Comparison of ENCODE assay signal across 15 mouse cellular contexts in the genomic region with DNA sequence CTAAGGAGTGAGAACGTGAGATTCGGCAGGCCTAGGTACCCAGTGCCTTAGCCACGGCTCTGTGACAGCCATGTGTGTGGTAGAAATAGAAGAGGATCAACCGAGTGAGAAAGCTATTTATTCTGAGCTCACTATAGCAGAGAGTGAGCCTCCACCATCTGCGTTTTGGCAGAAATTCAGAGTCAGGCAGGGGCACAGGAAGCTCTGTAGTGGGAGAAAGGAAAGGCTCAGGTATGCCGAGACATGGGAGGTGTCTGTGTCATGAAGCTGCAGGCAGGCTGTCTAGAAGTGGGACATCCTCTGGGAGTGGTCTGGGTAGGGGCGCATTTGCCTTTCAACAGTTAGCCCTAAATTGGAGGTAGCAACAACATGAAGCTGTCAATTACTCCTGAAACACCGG. TPM values are rescaled to one million over a fixed set of nuclear protein-coding genes. Genes with fewer than 3 reads are reported as not detected.
A peak's percentile ranks its signal among the peaks of the same experiment; 100 is the strongest.
DNase-seq lines count a peak whose midpoint lies in the region; ATAC-seq and TF ChIP-seq lines count a peak whose summit lies in the region.
"Had no signal": no experiment of that assay in that cellular context is flagged by ENCODE, and none has a peak within 500 bp of the region (broad histone marks: within the 10 kb centered on the region; RNA-seq: fewer than 3 reads in every experiment).

No protein-coding gene starts in this region.

- TF ChIP-seq CTCF in forebrain, postnatal 0 days (IDR thresholded peaks at IDR 0.05; ENCODE audit: low read depth), result no peak
- TF ChIP-seq CTCF in thymus, adult 2 months (IDR thresholded peaks at IDR 0.05; ENCODE audit: borderline replicate concordance, control insufficient read depth, extremely low read depth, insufficient read depth, low read length, poor library complexity), result no peak

- DNase-seq in heart, adult 18-20 months, result no peak
- DNase-seq in right cerebral cortex, adult 18-20 months, result peak; percentile 74
- no peak for DNase-seq in right cerebral cortex, postnatal 4 days
- peak; percentile 51 for DNase-seq in forebrain, postnatal 0 days
- no peak for DNase-seq in c-Kit-positive CD71-positive TER-119-positive erythroid progenitor cells, embryonic 14.5 days (ENCODE audit: low spot score)
- DNase-seq in thymus, adult 2 months, result no peak
- DNase-seq in adrenal gland, adult 18-20 months (ENCODE audit: low spot score in 2 of 2), result no peak
- DNase-seq: liver, embryonic 13.5 days had no signal

- H3K4me2 ChIP-seq in heart, embryonic 14.5 days (ENCODE audit: low read length), result peak overlapping the region; percentile 7; the same call in 1 of the 2 replicates
- H3K4me2 ChIP-seq in forebrain, postnatal 0 days (ENCODE audit: low read depth), result no peak overlapping the region
- H3K4me2 ChIP-seq: intestine, embryonic 15.5 days; liver, embryonic 13.5 days had no signal

- H3K9ac ChIP-seq in heart, embryonic 14.5 days (ENCODE audit: low read length), result no peak overlapping the region
- H3K9ac ChIP-seq in forebrain, postnatal 0 days, result no peak overlapping the region
- H3K9ac ChIP-seq: intestine, embryonic 15.5 days; liver, embryonic 13.5 days had no signal

- 38% methylated on average over 8 of the region's 8 CpGs for whole genome bisulfite sequencing in heart, embryonic 14.5 days
- WGBS in forebrain, postnatal 0 days, result 40% methylated on average over 8 of the region's 8 CpGs
- 47% methylated on average over 8 of the region's 8 CpGs for WGBS in thymus, adult 2 months

- ATAC-seq in heart, embryonic 14.5 days (ENCODE audit: insufficient number of reproducible peaks, insufficient read depth, low FRiP score, low read depth), result 0 out of 2 replicates have a peak, but pooled peaks have one; percentile 26
- ATAC-seq in forebrain, postnatal 0 days, result peak; percentile 65
- ATAC-seq: CD4-positive, CD25-positive, alpha-beta regulatory T cell, adult 4 months; intestine, embryonic 15.5 days had no signal

- peak overlapping the region in 1 of 2 experiments; percentile 17; a peak in 2 of 4 replicates for H3K27ac ChIP-seq in heart, embryonic 14.5 days (replicated peaks in 1 of 2; ENCODE audit: control insufficient read depth in 1 of 2, insufficient read depth in 1 of 2, low read depth in 2 of 2, low read length in 2 of 2)
- H3K27ac ChIP-seq in forebrain, postnatal 0 days (ENCODE audit: low read depth, low read length), result peak overlapping the region; percentile 66
- H3K27ac ChIP-seq in thymus, adult 2 months (ENCODE audit: control insufficient read depth, insufficient read depth, low read length), result no peak overlapping the region
- H3K27ac ChIP-seq: intestine, embryonic 15.5 days; liver, embryonic 13.5 days had no signal

- H3K27me3 ChIP-seq in heart, embryonic 14.5 days (ENCODE audit: control insufficient read depth, insufficient read depth, low read length), result no peaks in the 10 kb centered on the region
- H3K27me3 ChIP-seq in forebrain, postnatal 0 days (ENCODE audit: insufficient read depth, low read length), result no peaks in the 10 kb centered on the region
- no peaks in the 10 kb centered on the region for H3K27me3 ChIP-seq in thymus, adult 2 months (ENCODE audit: control insufficient read depth, insufficient read depth, low read length)
- H3K27me3 ChIP-seq: intestine, embryonic 15.5 days; liver, embryonic 13.5 days had no signal

- peaks cover 3 to 13% of the 10 kb centered on the region in 2 experiments; a peak in 3 of 4 replicates for H3K4me1 ChIP-seq in heart, embryonic 14.5 days (ENCODE audit: control insufficient read depth in 2 of 2, insufficient read depth in 2 of 2, low read length in 2 of 2)
- peaks cover 14% of the 10 kb centered on the region for H3K4me1 ChIP-seq in forebrain, postnatal 0 days (ENCODE audit: insufficient read depth)
- peaks cover 3% of the 10 kb centered on the region for H3K4me1 ChIP-seq in thymus, adult 2 months (replicated peaks; ENCODE audit: control insufficient read depth, insufficient read depth, low read length)
- H3K4me1 ChIP-seq: intestine, embryonic 15.5 days; liver, embryonic 13.5 days had no signal

- no peak for TF ChIP-seq POLR2A in thymus, adult 2 months (IDR thresholded peaks at IDR 0.05; ENCODE audit: control insufficient read depth, extremely low read depth, insufficient read depth, low read length, poor library complexity)

- H3K4me3 ChIP-seq in heart, embryonic 14.5 days (ENCODE audit: control insufficient read depth in 1 of 2, insufficient read depth in 1 of 2, low read depth in 1 of 2, low read length in 2 of 2), result no peak overlapping the region
- H3K4me3 ChIP-seq in forebrain, postnatal 0 days (ENCODE audit: low read depth, low read length), result no peak overlapping the region
- no peak overlapping the region for H3K4me3 ChIP-seq in thymus, adult 2 months (ENCODE audit: control insufficient read depth, insufficient read depth, low read length)
- H3K4me3 ChIP-seq: erythroblast, embryonic 14.5 days; intestine, embryonic 15.5 days; liver, embryonic 13.5 days had no signal

- no peaks in the 10 kb centered on the region for H3K9me3 ChIP-seq in heart, embryonic 14.5 days (ENCODE audit: control insufficient read depth, low read length)
- H3K9me3 ChIP-seq in forebrain, postnatal 0 days (ENCODE audit: low read length), result no peaks in the 10 kb centered on the region
- H3K9me3 ChIP-seq: intestine, embryonic 15.5 days; liver, embryonic 13.5 days had no signal

- H3K36me3 ChIP-seq in heart, embryonic 14.5 days (ENCODE audit: control insufficient read depth, insufficient read depth, low read length), result no peaks in the 10 kb centered on the region
- H3K36me3 ChIP-seq in forebrain, postnatal 0 days (ENCODE audit: insufficient read depth), result no peaks in the 10 kb centered on the region
- no peaks in the 10 kb centered on the region for H3K36me3 ChIP-seq in thymus, adult 2 months (ENCODE audit: control insufficient read depth, insufficient read depth, low read length)
- H3K36me3 ChIP-seq: intestine, embryonic 15.5 days; liver, embryonic 13.5 days had no signal

RNA-seq across cellular contexts. Expression of gene Gm21954, which starts 31.7 kb away (rescaled TPM):
- not detected in 2 replicates for polyA plus RNA-seq in heart, embryonic 14.5 days (2014; fragmentation: Nextera tagmentation; extraction: Ambion mirVana)
- not detected for total RNA-seq in heart, adult 18-20 months (2021)
- total RNA-seq in forebrain, postnatal 0 days (2014; rRNA removed), result not detected in 2 replicates
- not detected in 2 replicates for polyA plus RNA-seq in forebrain, postnatal 0 days (2015; fragmentation: Nextera tagmentation; extraction: Ambion mirVana)
- polyA plus RNA-seq in thymus, adult 2 months (2012; rRNA removed), result not detected in 2 replicates
- total RNA-seq in adrenal gland, adult 18-20 months (2021), result not detected
- total RNA-seq: gastrocnemius, postnatal 4 days had no signal
- polyA plus RNA-seq: CD4-positive, CD25-positive, alpha-beta regulatory T cell, adult 4 months; erythroblast, embryonic 14.5 days; intestine, embryonic 15.5 days; large intestine, adult 2 months; liver, embryonic 13.5 days; stomach, embryonic 16.5 days had no signal

Comparison
In these comparisons a context has a peak if more than half of its experiments do, and no peak if none do; other contexts are left out.
1. DNase-seq: peak in right cerebral cortex, adult 18-20 months (single experiment) and forebrain, postnatal 0 days (single experiment); none in heart, adult 18-20 months (0 of 2), right cerebral cortex, postnatal 4 days (single experiment), c-Kit-positive CD71-positive TER-119-positive erythroid progenitor cells, embryonic 14.5 days (single experiment), thymus, adult 2 months (single experiment) and adrenal gland, adult 18-20 months (0 of 2).